Mouse (Mus musculus): ENCODE results near the gene Hcn3.
A peak's percentile ranks its signal among the peaks of the same experiment; 100 is the strongest.

The Hcn3 gene

GRCm38 (mm10) chr3:89159616-89160344 lies at the start of gene Hcn3:
Hcn3 (minus strand) TSS chr3:89160196.
- peak; percentile 41 for DNase-seq (ENCODE audit: low spot score)

- no peak for DNase-seq (ENCODE audit: low spot score)
Measured at GRCm38 (mm10) chr3:89209731-89210130, 49.7 kb upstream of the Hcn3 start.

GRCm38 (mm10) chr3:89208736-89209135 lies 48.7 kb upstream of the Hcn3 start:
- DNase-seq (ENCODE audit: low spot score), result no peak

- DNase-seq (ENCODE audit: low spot score), result no peak
Measured at GRCm38 (mm10) chr3:89208075-89208657, 48.2 kb upstream of the Hcn3 start.

GRCm38 (mm10) chr3:89206695-89207094 lies 46.7 kb upstream of the Hcn3 start:
- no peak for DNase-seq (ENCODE audit: low spot score)

- DNase-seq (ENCODE audit: low spot score), result no peak
Measured at GRCm38 (mm10) chr3:89206079-89206478, 46.1 kb upstream of the Hcn3 start.

- DNase-seq (ENCODE audit: low spot score), result no peak
Measured at GRCm38 (mm10) chr3:89203142-89203514, 43.1 kb upstream of the Hcn3 start.

GRCm38 (mm10) chr3:89202253-89203141 lies 42.5 kb upstream of the Hcn3 start, which contains the start of gene Gba:
Gba (plus strand) TSS chr3:89202928.
- peak; percentile 88 for DNase-seq (ENCODE audit: low spot score)

GRCm38 (mm10) chr3:89199839-89200238 lies 39.8 kb upstream of the Hcn3 start:
- no peak for DNase-seq (ENCODE audit: low spot score)

GRCm38 (mm10) chr3:89195979-89196877 lies 36.2 kb upstream of the Hcn3 start:
- peak; percentile 85 for DNase-seq (ENCODE audit: low spot score)

- DNase-seq (ENCODE audit: low spot score), result no peak
Measured at GRCm38 (mm10) chr3:89193853-89194252, 33.9 kb upstream of the Hcn3 start.

GRCm38 (mm10) chr3:89193351-89193750 lies 33.4 kb upstream of the Hcn3 start:
- DNase-seq (ENCODE audit: low spot score), result no peak

- DNase-seq (ENCODE audit: low spot score), result no peak
Measured at GRCm38 (mm10) chr3:89190436-89190835, 30.4 kb upstream of the Hcn3 start.

- no peak for DNase-seq (ENCODE audit: low spot score)
Measured at GRCm38 (mm10) chr3:89188478-89188875, 28.5 kb upstream of the Hcn3 start.

GRCm38 (mm10) chr3:89187690-89188477 lies 27.9 kb upstream of the Hcn3 start:
- no peak for DNase-seq (ENCODE audit: low spot score)

- no peak for DNase-seq (ENCODE audit: low spot score)
Measured at GRCm38 (mm10) chr3:89187197-89187596, 27.2 kb upstream of the Hcn3 start.

GRCm38 (mm10) chr3:89183959-89184315 lies 23.9 kb upstream of the Hcn3 start:
- no peak for DNase-seq (ENCODE audit: low spot score)

GRCm38 (mm10) chr3:89183058-89183958 lies 23.3 kb upstream of the Hcn3 start, which contains the start of gene Fam189b:
Fam189b (plus strand) TSS chr3:89183143.
- DNase-seq (ENCODE audit: low spot score), result peak; percentile 90

- DNase-seq (ENCODE audit: low spot score), result no peak
Measured at GRCm38 (mm10) chr3:89182531-89183057, 22.6 kb upstream of the Hcn3 start.
